Mouse (Mus musculus): ENCODE results near the gene Exosc9. TPM values are rescaled to one million over a fixed set of nuclear protein-coding genes. Genes with fewer than 3 reads are reported as not detected.

The Exosc9 gene
- polyA plus RNA-seq, 1 experiment from 2014 or later = 32.7 TPM

- DNase-seq (ENCODE audit: low spot score) (no peak), ATAC-seq (no peak)
- Histone ChIP-seq H3K4me3 (ENCODE audit: low read depth, low read length) (no peak overlapping the region), H3K36me3 (ENCODE audit: insufficient read depth, low read length) (no peaks in the 10 kb centered on the region), H3K4me2 (replicated peaks; ENCODE audit: low read depth, low read length) (no peak overlapping the region), H3K9ac (replicated peaks; ENCODE audit: low read depth) (no peak overlapping the region), H3K9me3 (ENCODE audit: low read length) (no peaks in the 10 kb centered on the region), H3K27ac (ENCODE audit: low read length) (no peak overlapping the region), H3K27me3 (replicated peaks; ENCODE audit: insufficient read depth, low read length) (no peaks in the 10 kb centered on the region), H3K4me1 (ENCODE audit: insufficient read depth, low read depth, low read length) (no peaks in the 10 kb centered on the region)
- 83% methylated on average over 2 of the region's 2 CpGs for WGBS
- TF ChIP-seq EP300 (IDR thresholded peaks at IDR 0.05) (no peak), CTCF (IDR thresholded peaks at IDR 0.05) (no peak)
Measured at GRCm38 (mm10) chr3:36541399-36541798, 11.0 kb upstream of the Exosc9 start.

GRCm38 (mm10) chr3:36544961-36545360, 7.4 kb upstream of the Exosc9 start:
- H3K4me1 ChIP-seq (ENCODE audit: insufficient read depth, low read depth, low read length) = no peaks in the 10 kb centered on the region
- DNase-seq (ENCODE audit: low spot score) (no peak), ATAC-seq (no peak)
- H3K27ac ChIP-seq (ENCODE audit: low read length) = no peak overlapping the region
- H3K9ac ChIP-seq (replicated peaks; ENCODE audit: low read depth) = no peak overlapping the region
- 78% methylated on average over 3 of the region's 3 CpGs for WGBS
- H3K4me2 ChIP-seq (replicated peaks; ENCODE audit: low read depth, low read length) = no peak overlapping the region
- no peaks in the 10 kb centered on the region for H3K36me3 ChIP-seq (ENCODE audit: insufficient read depth, low read length)
- TF ChIP-seq EP300 (IDR thresholded peaks at IDR 0.05) = no peak
- no peak for TF ChIP-seq CTCF (IDR thresholded peaks at IDR 0.05)
- H3K9me3 ChIP-seq (ENCODE audit: low read length) = no peaks in the 10 kb centered on the region
- H3K4me3 ChIP-seq (ENCODE audit: low read depth, low read length) = no peak overlapping the region
- no peaks in the 10 kb centered on the region for H3K27me3 ChIP-seq (replicated peaks; ENCODE audit: insufficient read depth, low read length)

DNA sequence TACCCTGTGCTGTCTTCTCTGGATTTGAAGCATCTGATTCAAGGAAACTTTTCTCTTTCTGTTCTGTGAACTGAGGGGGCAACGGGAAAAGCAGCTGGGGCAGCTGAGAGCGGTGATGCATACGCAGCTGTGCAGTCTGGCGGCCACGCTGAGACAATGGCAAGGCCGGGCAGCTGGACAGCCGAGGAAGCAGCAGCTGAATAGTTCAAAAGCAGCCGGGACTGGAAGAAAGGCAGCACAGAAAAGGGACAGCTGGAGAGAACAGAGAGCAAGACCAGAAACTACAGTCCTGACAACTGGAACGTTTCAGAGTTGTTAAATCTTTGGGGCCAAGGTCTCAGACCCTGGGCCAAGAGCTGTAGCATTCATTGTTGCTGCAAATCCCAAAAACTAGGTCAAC, 1.1 kb upstream of the Exosc9 start:
- no peak overlapping the region for H3K9ac ChIP-seq (replicated peaks; ENCODE audit: low read depth)
- peaks cover 4% of the 10 kb centered on the region; the same call in 1 of the 2 replicates for H3K36me3 ChIP-seq (ENCODE audit: insufficient read depth, low read length)
- H3K27me3 ChIP-seq (replicated peaks; ENCODE audit: insufficient read depth, low read length) = no peaks in the 10 kb centered on the region
- H3K27ac ChIP-seq (ENCODE audit: low read length) = no peak overlapping the region
- H3K9me3 ChIP-seq (ENCODE audit: low read length) = no peaks in the 10 kb centered on the region
- H3K4me2 ChIP-seq (replicated peaks; ENCODE audit: low read depth, low read length) = peak overlapping the region; percentile 80; the same call in 1 of the 2 replicates
- no peak overlapping the region for H3K4me3 ChIP-seq (ENCODE audit: low read depth, low read length)
- DNase-seq (ENCODE audit: low spot score) = peak; percentile 71
- 0 out of 2 replicates have a peak, but pooled peaks cover 6% of the 10 kb centered on the region for H3K4me1 ChIP-seq (ENCODE audit: insufficient read depth, low read depth, low read length)
- no peak for TF ChIP-seq EP300 (IDR thresholded peaks at IDR 0.05)
- WGBS = 35% methylated on average over 9 of the region's 9 CpGs
- ATAC-seq = peak; percentile 66

DNA sequence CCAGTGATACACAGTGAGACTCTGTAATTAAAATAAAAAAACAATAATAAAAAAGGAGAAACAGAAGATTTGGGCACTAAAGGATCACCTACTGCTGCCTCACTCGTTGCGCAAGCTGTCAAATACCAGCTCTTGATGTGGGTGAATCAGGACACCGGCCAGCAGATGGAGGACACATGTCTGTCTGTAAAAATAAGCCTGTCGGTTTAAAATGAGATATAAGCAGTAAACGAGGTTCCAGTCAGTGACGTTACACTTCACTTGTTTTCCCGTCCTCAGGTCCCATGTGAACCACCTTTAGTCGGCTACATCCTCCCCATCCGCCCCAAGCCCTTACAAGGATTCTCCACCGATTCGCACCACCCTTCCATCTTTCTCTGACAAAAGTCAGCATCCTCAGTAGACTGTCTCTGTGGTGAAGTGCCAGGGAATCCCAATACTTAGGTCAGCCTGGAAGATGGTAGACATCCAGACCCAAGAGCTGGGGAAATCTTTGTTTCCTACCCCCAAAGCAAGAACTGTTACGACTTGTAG, 488 bp upstream of the Exosc9 start:
- no peak for TF ChIP-seq CTCF (IDR thresholded peaks at IDR 0.05)
- no peak for TF ChIP-seq EP300 (IDR thresholded peaks at IDR 0.05)
- DNase-seq (ENCODE audit: low spot score) = peak; percentile 13
- WGBS = 14% methylated on average over 12 of the region's 12 CpGs
- H3K36me3 ChIP-seq (ENCODE audit: insufficient read depth, low read length) = peaks cover 4% of the 10 kb centered on the region; the same call in 1 of the 2 replicates
- peak overlapping the region; percentile 86 for H3K4me3 ChIP-seq (ENCODE audit: low read depth, low read length)
- 0 out of 2 replicates have a peak overlapping the region, but pooled peaks have one; percentile 32 for H3K27ac ChIP-seq (ENCODE audit: low read length)
- ATAC-seq = peak; percentile 25
- no peaks in the 10 kb centered on the region for H3K27me3 ChIP-seq (replicated peaks; ENCODE audit: insufficient read depth, low read length)
- peak overlapping the region; percentile 80 for H3K4me2 ChIP-seq (replicated peaks; ENCODE audit: low read depth, low read length)
- H3K9me3 ChIP-seq (ENCODE audit: low read length) = no peaks in the 10 kb centered on the region
- H3K4me1 ChIP-seq (ENCODE audit: insufficient read depth, low read depth, low read length) = 0 out of 2 replicates have a peak, but pooled peaks cover 6% of the 10 kb centered on the region
- H3K9ac ChIP-seq (replicated peaks; ENCODE audit: low read depth) = peak overlapping the region; percentile 62

GRCm38 (mm10) chr3:36557601-36558000, 5.2 kb downstream of the Exosc9 start:
- WGBS = 86% methylated on average over 1 of the region's 1 CpGs
- no peak overlapping the region for H3K27ac ChIP-seq (ENCODE audit: low read length)
- no peak overlapping the region for H3K4me3 ChIP-seq (ENCODE audit: low read depth, low read length)
- DNase-seq (ENCODE audit: low spot score) (no peak), ATAC-seq (no peak)
- no peak for TF ChIP-seq EP300 (IDR thresholded peaks at IDR 0.05)
- no peak for TF ChIP-seq CTCF (IDR thresholded peaks at IDR 0.05)
- H3K36me3 ChIP-seq (ENCODE audit: insufficient read depth, low read length) = peaks cover 22% of the 10 kb centered on the region
- no peaks in the 10 kb centered on the region for H3K27me3 ChIP-seq (replicated peaks; ENCODE audit: insufficient read depth, low read length)
- no peak overlapping the region for H3K9ac ChIP-seq (replicated peaks; ENCODE audit: low read depth)
- no peaks in the 10 kb centered on the region for H3K9me3 ChIP-seq (ENCODE audit: low read length)
- 0 out of 2 replicates have a peak, but pooled peaks cover 6% of the 10 kb centered on the region for H3K4me1 ChIP-seq (ENCODE audit: insufficient read depth, low read depth, low read length)
- H3K4me2 ChIP-seq (replicated peaks; ENCODE audit: low read depth, low read length) = no peak overlapping the region

- no peaks in the 10 kb centered on the region for H3K4me1 ChIP-seq (ENCODE audit: insufficient read depth, low read depth, low read length)
- no peak for DNase-seq (ENCODE audit: low spot score)
- no peak for ATAC-seq
- 76% methylated on average over 4 of the region's 4 CpGs for WGBS
- H3K4me2 ChIP-seq (replicated peaks; ENCODE audit: low read depth, low read length) = no peak overlapping the region
- H3K4me3 ChIP-seq (ENCODE audit: low read depth, low read length) = no peak overlapping the region
- no peak for TF ChIP-seq CTCF (IDR thresholded peaks at IDR 0.05)
- TF ChIP-seq EP300 (IDR thresholded peaks at IDR 0.05) = no peak
- no peaks in the 10 kb centered on the region for H3K9me3 ChIP-seq (ENCODE audit: low read length)
- H3K9ac ChIP-seq (replicated peaks; ENCODE audit: low read depth) = no peak overlapping the region
- peaks cover 36% of the 10 kb centered on the region for H3K36me3 ChIP-seq (ENCODE audit: insufficient read depth, low read length)
- H3K27ac ChIP-seq (ENCODE audit: low read length) = no peak overlapping the region
- no peaks in the 10 kb centered on the region for H3K27me3 ChIP-seq (replicated peaks; ENCODE audit: insufficient read depth, low read length)
Measured at GRCm38 (mm10) chr3:36559606-36560005, 7.2 kb downstream of the Exosc9 start.

Data from lung, postnatal 0 days (tissue).